Mouse (Mus musculus) right cerebral cortex, adult 2 months (tissue): ENCODE results near the gene S100a10.
A peak's percentile ranks its signal among the peaks of the same experiment; 100 is the strongest.

Source experiments
- DNase-seq, 2 experiments: peaks; one replicate each; pipeline ENCODE4 v3.0.0; 2021 to 2022; ENCODE audit warnings: low spot score in 2 of 2

Gene S100a10

GRCm38 (mm10) chr3:93580946-93581345, 26.1 kb downstream of the S100a10 start:
- no peak for DNase-seq

GRCm38 (mm10) chr3:93581687-93582086, 26.8 kb downstream of the S100a10 start:
- no peak for DNase-seq

- no peak for DNase-seq
These were observed 28.2 kb downstream of the S100a10 start for GRCm38 (mm10) chr3:93583056-93583455.

- DNase-seq: no peak
These were observed 34.7 kb downstream of the S100a10 start for GRCm38 (mm10) chr3:93589629-93590028.

- no peak for DNase-seq
These were observed 35.4 kb downstream of the S100a10 start for GRCm38 (mm10) chr3:93590256-93590655.

GRCm38 (mm10) chr3:93592100-93592499, 37.2 kb downstream of the S100a10 start:
- no peak for DNase-seq

GRCm38 (mm10) chr3:93592976-93593375, 38.1 kb downstream of the S100a10 start:
- DNase-seq: no peak

GRCm38 (mm10) chr3:93593512-93593911, 38.6 kb downstream of the S100a10 start:
- peak; percentile 9 to 14 for DNase-seq

GRCm38 (mm10) chr3:93596632-93597031, 41.8 kb downstream of the S100a10 start:
- DNase-seq: no peak

- peak; percentile 34 to 40 for DNase-seq
These were observed 42.5 kb downstream of the S100a10 start for GRCm38 (mm10) chr3:93597221-93597913.

GRCm38 (mm10) chr3:93597970-93598369, 43.1 kb downstream of the S100a10 start:
- DNase-seq: no peak

- no peak for DNase-seq
These were observed 45.3 kb downstream of the S100a10 start for GRCm38 (mm10) chr3:93600206-93600605.

GRCm38 (mm10) chr3:93601903-93602302, 47.0 kb downstream of the S100a10 start:
- no peak for DNase-seq

- peak; percentile 21 to 31 for DNase-seq
These were observed 54.1 kb downstream of the S100a10 start for GRCm38 (mm10) chr3:93608970-93609369.
